Mouse (Mus musculus) c-Kit-positive CD71-positive TER-119-negative erythroid progenitor cells, embryonic 14.5 days (primary cell): ENCODE measurements around the gene Acp7.

Source experiments
- DNase-seq: peaks from one replicate; pipeline ENCODE4 v3.0.0-alpha.2; 2013; ENCODE audit warnings: low read depth

Gene Acp7

DNA sequence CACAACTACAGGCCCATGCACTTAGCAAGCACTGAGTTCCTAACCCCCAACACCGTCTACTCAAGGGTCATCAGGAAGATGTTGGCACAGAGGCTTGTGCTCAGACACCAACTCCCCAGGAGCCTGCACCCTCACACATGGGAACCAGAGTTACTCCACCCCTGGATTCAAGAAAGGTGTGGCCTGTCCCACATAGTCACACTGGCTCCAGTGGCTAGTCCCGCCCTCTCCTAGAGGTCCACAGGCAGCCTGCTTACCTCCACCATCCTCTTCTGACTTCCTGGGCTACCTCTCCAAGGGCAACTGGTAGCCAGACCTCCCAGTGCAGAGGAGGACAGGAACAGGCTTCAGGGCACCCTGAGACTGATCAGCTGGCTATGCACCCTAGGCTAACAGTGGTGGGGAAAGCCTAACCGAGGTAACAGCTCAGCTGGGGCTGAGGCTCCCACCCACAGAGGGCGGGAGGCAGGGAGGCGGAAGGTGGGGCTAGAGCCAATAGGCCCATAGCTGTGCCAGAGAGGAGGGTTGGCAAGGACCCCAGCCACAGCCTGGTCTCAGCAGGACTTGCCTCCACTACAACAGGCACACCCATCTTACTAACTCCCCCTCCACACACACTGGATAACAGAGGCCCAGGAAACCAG lies 54.7 kb downstream of the Acp7 start:
- DNase-seq, result no peak

DNA sequence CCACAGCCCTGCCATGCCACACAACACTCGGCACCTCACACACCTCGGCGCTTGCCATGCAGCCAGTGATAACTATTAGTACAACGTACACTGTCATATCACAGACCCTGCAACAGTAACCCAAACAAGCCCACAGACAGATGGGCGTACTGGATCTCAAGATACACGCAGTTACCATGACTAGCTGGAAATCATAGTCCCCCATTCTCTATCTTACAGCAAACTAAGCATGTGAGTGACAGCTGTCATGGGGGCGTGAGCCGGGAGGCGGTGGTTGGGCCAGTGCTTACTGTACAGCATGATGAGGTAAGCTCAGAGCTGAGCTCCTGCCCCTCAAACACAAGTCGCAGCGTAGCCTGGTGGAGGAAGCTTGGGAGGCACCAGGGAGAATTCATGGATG lies 55.5 kb downstream of the Acp7 start:
- no peak for DNase-seq

DNA sequence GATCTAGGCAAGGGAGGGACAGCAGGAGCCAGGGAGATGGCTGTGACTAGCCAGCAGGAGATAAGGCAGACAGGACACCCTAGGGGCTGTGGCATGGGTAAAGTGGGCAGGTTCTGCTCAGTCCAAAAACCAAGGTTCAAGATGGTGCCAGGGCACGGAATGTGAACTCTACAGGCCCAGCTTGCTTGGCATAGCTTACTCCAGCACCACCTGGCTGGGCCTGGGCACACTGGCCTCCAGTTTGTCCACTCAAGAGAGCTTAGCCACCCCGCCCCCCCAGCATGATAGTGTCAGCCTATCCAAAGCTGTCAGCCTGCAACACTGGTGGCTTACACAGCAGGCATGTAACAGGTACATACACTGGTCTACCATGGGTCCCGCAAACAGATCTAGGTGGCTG lies 57.9 kb downstream of the Acp7 start:
- no peak for DNase-seq

DNA sequence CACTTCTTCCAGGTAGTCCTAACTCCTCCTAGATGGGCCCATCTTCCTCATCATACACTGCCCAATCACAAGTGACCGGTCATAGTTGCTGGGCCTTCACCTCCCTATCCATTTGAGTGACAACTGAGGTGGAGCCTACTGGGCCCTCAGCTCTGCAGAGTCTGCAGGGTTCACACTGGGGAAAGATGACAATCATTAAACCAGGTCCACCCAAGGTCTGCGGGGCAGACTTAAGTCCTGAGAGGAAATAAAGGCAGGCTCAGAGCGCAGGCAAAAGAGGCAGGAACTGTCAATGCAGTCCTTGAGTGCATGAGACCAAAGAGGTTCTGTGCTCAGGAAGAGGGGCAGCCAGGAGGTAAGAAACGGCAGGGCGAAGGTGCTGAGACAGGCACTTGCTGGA lies 58.4 kb downstream of the Acp7 start:
- no peak for DNase-seq

DNA sequence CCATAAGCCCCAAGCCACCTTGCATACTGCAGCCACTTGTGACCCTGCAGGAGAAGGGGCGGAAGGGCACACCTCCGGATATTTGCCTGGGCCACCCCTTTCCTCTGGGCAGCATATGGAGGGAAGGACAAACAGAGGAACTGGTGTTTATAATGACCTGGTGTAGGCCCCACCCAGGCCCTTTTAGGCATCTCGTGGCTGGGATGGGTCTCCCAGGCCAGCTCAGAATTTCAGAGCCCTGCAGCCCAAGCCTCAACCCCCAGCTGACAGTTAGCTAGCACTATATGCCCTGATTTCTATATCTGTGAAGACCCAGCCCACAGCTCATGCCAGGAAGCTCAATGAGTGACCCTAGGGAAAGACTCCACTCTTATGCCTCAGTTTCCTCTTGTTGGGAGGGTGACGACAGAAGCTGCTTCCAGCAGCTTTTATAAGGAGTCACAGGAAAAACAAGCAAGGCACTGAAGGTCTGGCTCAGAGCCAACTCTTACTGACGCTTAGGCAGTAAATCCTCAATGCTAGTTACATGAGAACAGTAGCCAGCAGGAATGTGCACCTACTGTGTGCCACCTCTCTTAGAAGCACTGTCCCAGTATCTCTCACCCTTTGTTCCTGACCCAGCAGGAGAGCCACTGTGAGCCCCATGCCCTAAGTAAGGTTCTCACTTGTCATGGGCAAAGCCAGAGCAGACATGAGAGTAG lies 60.0 kb downstream of the Acp7 start:
- no peak for DNase-seq

DNA sequence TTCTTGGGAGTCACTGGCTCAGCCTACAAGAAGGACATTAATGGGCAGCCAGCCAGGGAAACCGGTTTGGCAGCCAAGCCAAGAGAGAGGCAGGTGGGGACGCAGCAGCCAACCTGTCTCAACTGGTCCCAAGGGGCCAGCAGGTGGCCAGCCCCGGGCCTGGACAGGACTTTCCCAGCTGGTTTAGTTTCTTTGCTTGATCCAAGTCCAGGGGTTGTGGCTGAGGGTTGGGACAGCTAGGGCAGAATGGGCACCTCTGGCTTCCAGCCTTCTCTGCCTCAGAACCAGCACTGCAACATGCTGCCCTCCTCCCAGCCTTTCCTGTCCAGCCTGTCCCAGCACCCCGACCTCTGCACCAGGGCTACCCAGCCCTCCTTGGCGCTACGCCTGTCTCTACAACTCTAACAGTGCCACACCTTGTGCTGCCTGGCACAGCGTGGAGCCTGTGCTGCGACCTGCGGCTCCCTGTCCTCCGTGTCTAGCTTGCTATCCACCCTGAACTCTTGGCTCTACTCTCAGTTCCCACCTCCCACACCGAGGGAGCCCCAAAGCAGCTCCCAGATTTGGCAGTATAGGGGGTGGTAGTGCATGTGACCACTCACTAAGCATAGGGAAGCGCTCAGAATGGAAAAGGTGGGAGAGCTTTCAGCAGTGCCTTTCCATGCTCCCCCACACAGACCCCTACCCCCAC lies 60.7 kb downstream of the Acp7 start:
- DNase-seq, result no peak

DNA sequence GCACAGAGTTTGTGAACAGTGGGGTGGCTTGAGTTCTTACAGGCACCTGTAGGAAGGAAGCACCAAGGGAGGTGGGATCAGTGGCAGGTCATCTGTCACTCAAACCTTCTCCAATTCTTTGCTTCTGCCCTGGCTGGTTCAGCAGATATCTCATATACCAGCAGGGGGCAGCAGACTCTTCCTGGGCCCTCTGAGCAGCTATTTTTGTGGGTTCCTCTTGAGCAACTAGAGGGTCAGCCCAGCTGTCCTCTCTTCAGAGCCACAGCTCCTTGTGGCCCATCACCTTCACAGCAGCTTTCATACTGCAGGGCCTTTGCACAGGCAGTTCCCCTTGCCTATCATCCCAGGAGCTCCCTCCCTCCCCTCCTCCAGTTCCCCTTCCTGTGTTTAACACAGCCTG lies 62.9 kb downstream of the Acp7 start:
- DNase-seq, result no peak

DNA sequence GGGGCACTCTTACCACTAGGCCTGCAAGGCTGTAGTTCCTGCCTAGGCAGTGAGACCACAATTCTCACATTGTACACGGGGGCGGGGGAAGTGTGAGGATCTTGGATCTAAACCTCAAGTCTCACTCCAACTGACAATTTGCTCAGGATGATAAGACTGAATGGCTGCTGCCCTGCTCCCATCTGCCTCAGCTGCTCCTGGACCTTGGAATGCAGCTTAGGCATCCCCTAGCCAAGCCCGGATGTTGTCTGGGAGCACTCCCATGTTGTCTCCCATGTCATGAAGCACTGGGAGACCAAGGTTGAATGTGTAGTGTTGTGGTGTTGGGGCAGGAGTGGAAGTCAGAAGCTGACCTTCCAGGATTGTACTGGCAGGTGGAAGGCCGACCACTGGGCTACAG lies 63.6 kb downstream of the Acp7 start:
- DNase-seq, result no peak

DNA sequence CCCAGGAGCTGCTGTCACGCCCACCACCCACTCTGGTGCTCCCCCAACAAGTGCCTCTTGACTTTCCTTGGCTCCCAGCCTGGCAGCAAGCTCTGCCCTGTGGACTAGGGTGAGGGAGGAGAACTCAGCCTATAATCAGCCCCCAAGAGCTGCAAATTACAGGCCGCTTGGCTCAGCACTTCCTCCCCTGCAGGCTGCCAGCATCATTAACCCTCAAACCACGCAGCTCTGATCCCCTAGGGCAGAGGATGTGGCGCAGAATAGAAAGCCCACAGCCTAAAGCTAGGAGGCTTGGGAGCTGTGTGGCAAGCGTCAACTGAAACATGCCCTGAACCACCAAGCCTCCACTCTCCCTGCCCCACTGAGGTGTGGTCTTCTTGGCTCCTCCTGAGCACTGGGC lies 65.7 kb downstream of the Acp7 start:
- DNase-seq, result no peak

DNA sequence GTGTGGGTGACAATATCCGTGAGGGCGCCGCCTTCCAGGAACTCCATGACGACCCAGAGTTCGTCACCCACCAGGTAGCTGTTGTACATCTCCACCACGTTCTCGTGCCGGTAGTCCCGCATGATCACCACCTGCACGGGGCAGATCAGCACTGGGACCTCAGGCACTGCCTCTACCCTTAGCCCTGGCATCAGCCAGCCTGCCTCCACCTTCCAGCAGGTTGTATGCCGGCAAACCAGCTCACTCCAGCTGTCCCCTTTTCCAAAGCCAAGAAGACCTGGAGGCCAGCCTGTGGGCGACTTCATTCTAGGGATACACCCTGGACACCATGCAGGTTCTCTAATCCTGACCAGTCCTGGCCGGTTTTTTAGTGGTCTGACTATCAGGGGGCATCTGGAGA lies 68.2 kb downstream of the Acp7 start:
- DNase-seq, result no peak

DNA sequence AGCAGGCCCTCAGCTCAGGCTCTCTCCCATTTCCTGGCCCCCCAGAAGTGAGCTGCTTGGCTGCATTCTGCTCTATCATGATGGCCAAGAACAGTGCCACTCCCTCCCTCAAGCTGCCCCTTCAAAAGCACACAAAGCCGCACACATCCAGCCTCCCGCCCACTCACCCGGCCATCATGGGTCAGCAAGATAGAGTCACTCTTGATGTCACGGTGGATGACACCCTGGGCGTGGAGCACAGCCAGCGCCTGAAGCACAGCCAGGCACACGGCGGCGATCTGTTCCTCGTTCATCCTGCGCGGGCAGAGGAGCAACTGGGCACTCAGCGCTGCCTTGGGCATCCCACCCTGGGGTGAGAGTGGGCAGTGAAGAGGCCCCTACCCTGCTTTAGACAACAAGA lies 68.8 kb downstream of the Acp7 start:
- DNase-seq, result no peak

DNA sequence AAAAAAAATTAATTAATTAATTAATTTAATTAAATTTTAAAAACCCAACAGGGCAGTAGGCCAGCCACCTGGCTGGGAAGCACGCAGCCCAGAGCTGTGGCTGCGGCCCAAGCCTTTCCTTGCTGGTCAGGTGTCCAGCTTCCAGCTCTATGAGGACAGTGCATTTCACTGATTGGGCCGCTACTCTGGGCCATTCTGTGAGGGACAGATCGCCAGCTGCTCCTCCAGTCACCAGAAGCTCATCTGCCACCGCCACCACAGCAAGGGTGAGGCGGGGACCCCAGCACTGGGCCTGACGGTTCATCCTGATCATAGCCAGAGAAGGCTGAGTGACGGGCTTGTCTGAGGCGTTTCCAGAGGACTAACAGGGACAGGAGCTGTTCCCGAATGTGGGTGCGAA lies 69.2 kb downstream of the Acp7 start:
- no peak for DNase-seq

DNA sequence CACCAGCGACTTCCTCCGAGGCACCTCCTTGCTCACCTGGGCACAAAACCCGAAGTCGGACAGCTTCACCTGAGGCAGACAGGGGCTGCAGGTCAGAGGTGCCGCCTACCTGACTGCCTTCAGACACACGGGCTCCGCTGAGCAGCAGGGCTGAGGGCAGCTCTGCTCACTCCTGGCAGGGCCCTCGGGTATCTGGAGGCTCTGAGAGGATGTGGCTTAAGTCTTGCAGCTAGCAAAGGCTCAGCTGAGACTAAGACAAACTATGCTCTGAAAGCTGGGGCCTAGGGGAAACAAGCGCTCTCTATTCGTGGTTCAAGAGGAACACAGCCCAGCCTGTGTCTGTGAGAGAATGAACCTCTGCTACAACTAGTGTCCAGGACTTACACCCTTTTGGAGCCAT lies 70.3 kb downstream of the Acp7 start:
- DNase-seq, result no peak

DNA sequence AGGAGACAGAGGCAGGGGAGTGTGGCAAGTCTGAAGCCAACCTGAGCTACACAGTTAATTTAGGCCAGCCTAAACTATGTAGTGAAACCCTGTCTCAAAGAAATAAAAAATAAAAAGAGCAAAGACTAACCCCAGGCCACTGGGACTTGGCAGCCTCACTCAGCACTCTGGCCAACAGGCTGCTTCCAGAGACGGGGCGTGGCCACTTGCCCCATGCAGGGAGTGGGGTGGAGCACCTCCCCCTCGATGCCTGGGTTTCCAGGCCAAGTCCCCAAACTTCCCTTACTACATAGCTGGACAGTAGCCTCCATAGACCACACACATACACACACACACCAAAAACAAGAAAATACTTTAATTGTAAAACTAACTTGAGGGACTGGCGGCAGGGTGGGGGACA lies 72.6 kb downstream of the Acp7 start:
- DNase-seq, result no peak

DNA sequence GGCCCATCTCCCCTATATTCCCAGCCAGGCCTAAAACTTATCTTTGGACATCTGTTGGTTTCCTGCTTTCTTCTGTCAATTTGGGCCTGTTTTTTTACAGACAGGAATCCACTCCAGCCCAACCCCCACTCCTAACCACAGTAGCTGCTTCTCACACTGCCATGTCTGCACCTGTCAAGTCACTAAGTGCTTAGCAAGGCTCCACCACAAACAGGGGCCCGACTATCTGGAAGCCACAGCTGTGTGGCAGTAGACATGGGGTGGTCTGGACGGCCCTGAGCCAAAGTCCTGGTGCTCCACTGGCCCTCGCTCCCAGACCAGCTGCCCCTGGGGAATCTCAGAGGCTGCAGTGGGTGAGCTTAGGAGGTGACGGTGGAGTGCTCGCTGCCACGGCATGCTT lies 73.4 kb downstream of the Acp7 start:
- DNase-seq, result no peak
